Mouse (Mus musculus) forebrain, embryonic 10.5 days (tissue): Measurements from ENCODE around the gene Ctcf. TPM values are rescaled to one million over a fixed set of nuclear protein-coding genes. Genes with fewer than 3 reads are reported as not detected.

Experiments used
- DNase-seq: peaks from one replicate; pipeline ENCODE4 v3.0.0-alpha.2; 2017; ENCODE audit warnings: low spot score; ENCODE audit errors: extremely low spot score
- H3K27ac ChIP-seq: fragments of 300-500 bp; sonication (generic); 2 replicates; pipeline ENCODE4 v1.5.1; 2016; ENCODE audit warnings: mild to moderate bottlenecking
- H3K27me3 ChIP-seq: fragments of 300-500 bp; sonication (generic); 2 replicates; pipeline ENCODE4 v1.6.1; 2016; ENCODE audit warnings: mild to moderate bottlenecking; ENCODE audit not compliant: poor library complexity, severe bottlenecking
- H3K36me3 ChIP-seq: fragments of 300-500 bp; sonication (generic); replicated peaks from 2 replicates; pipeline ENCODE4 v1.6.1; 2016; ENCODE audit warnings: mild to moderate bottlenecking, moderate library complexity
- H3K4me1 ChIP-seq: fragments of 300-500 bp; sonication (generic); 2 replicates; pipeline ENCODE4 v1.6.1; 2016
- H3K4me3 ChIP-seq: fragments of 300-500 bp; sonication (generic); 2 replicates; pipeline ENCODE4 v1.5.1; 2016; ENCODE audit warnings: mild to moderate bottlenecking, moderate library complexity
- H3K9me3 ChIP-seq: fragments of 300-500 bp; sonication (generic); 2 replicates; pipeline ENCODE4 v1.6.1; 2016; ENCODE audit warnings: mild to moderate bottlenecking, moderate library complexity
- WGBS: fragments of 180-500 bp; shearing (Covaris S2); methylation state at CpG from one replicate; pipeline ENCODE4 v1.1.7; 2016; 5-methylcytosine and 5-hydroxymethylcytosine counted together
- polyA plus RNA-seq: library from polyadenylated mRNA; unstranded; fragments of >200 nt; fragmentation: Nextera tagmentation; extraction: Ambion mirVana; gene quantifications from 2 replicates; pipeline ENCODE4 v1.2.1, GENCODE M21; 2016

Ctcf gene
- polyA plus RNA-seq, 1 experiment from 2014 or later, result 150 TPM

GRCm38 (mm10) chr8:105620946-105621720 is 15.2 kb upstream of the Ctcf start:
- peaks cover 38% of the 10 kb centered on the region for H3K4me1 ChIP-seq
- H3K9me3 ChIP-seq, result no peaks in the 10 kb centered on the region
- no peak for DNase-seq
- 92% methylated on average over 21 of the region's 21 CpGs for WGBS
- H3K4me3 ChIP-seq, result no peak overlapping the region
- peaks cover 71% of the 10 kb centered on the region for H3K36me3 ChIP-seq
- H3K27ac ChIP-seq, result no peak overlapping the region
- no peaks in the 10 kb centered on the region for H3K27me3 ChIP-seq

- H3K4me1 ChIP-seq, result peaks cover 38% of the 10 kb centered on the region
- H3K27me3 ChIP-seq, result no peaks in the 10 kb centered on the region
- no peak for DNase-seq
- no peak overlapping the region for H3K27ac ChIP-seq
- H3K36me3 ChIP-seq, result peaks cover 64% of the 10 kb centered on the region
- no peaks in the 10 kb centered on the region for H3K9me3 ChIP-seq
- 92% methylated on average over 4 of the region's 4 CpGs for WGBS
- H3K4me3 ChIP-seq, result no peak overlapping the region
Observed at GRCm38 (mm10) chr8:105621841-105622240, 14.5 kb upstream of the Ctcf start.

GRCm38 (mm10) chr8:105622421-105622920 is 13.9 kb upstream of the Ctcf start:
- Histone ChIP-seq H3K4me3 (peak overlapping the region; percentile 6; the same call in 1 of the 2 replicates), H3K36me3 (peaks cover 57% of the 10 kb centered on the region), H3K9me3 (no peaks in the 10 kb centered on the region), H3K27me3 (no peaks in the 10 kb centered on the region), H3K4me1 (peaks cover 38% of the 10 kb centered on the region), H3K27ac (peak overlapping the region; percentile 48; the same call in 1 of the 2 replicates)
- 6% methylated on average over 8 of the region's 8 CpGs for WGBS
- DNase-seq, result peak; percentile 92

GRCm38 (mm10) chr8:105623118-105623517 is 13.2 kb upstream of the Ctcf start:
- 18% methylated on average over 5 of the region's 5 CpGs for WGBS
- Histone ChIP-seq H3K27ac (peak overlapping the region; percentile 48; the same call in 1 of the 2 replicates), H3K27me3 (no peaks in the 10 kb centered on the region), H3K36me3 (peaks cover 51% of the 10 kb centered on the region), H3K4me1 (peaks cover 38% of the 10 kb centered on the region), H3K4me3 (no peak overlapping the region; the same call in 1 of the 2 replicates), H3K9me3 (no peaks in the 10 kb centered on the region)
- no peak for DNase-seq

- H3K4me3 ChIP-seq, result no peak overlapping the region
- H3K4me1 ChIP-seq, result peaks cover 38% of the 10 kb centered on the region
- H3K27ac ChIP-seq, result 0 out of 2 replicates have a peak overlapping the region, but pooled peaks have one; percentile 30
- no peaks in the 10 kb centered on the region for H3K27me3 ChIP-seq
- DNase-seq, result no peak
- no peaks in the 10 kb centered on the region for H3K9me3 ChIP-seq
- H3K36me3 ChIP-seq, result peaks cover 44% of the 10 kb centered on the region
- whole genome bisulfite sequencing, result 64% methylated on average over 7 of the region's 7 CpGs
Observed at GRCm38 (mm10) chr8:105623679-105624245, 12.6 kb upstream of the Ctcf start.

GRCm38 (mm10) chr8:105624401-105624800 is 12.0 kb upstream of the Ctcf start:
- Histone ChIP-seq H3K9me3 (no peaks in the 10 kb centered on the region), H3K4me3 (no peak overlapping the region), H3K27me3 (no peaks in the 10 kb centered on the region), H3K4me1 (peaks cover 38% of the 10 kb centered on the region), H3K27ac (peak overlapping the region; percentile 15; the same call in 1 of the 2 replicates), H3K36me3 (peaks cover 38% of the 10 kb centered on the region)
- no peak for DNase-seq
- 70% methylated on average over 3 of the region's 3 CpGs for WGBS

- Histone ChIP-seq H3K4me3 (no peak overlapping the region), H3K9me3 (no peaks in the 10 kb centered on the region), H3K4me1 (peaks cover 38% of the 10 kb centered on the region), H3K27ac (peak overlapping the region; percentile 15; the same call in 1 of the 2 replicates), H3K27me3 (no peaks in the 10 kb centered on the region), H3K36me3 (peaks cover 36% of the 10 kb centered on the region)
- WGBS, result 88% methylated on average over 1 of the region's 1 CpGs
- DNase-seq, result no peak
Observed at GRCm38 (mm10) chr8:105624831-105625230, 11.5 kb upstream of the Ctcf start.

GRCm38 (mm10) chr8:105626086-105626485 is 10.3 kb upstream of the Ctcf start:
- no peaks in the 10 kb centered on the region for H3K27me3 ChIP-seq
- no peak for DNase-seq
- H3K36me3 ChIP-seq, result peaks cover 28% of the 10 kb centered on the region
- H3K4me1 ChIP-seq, result peaks cover 38% of the 10 kb centered on the region
- WGBS, result 92% methylated on average over 1 of the region's 1 CpGs
- H3K4me3 ChIP-seq, result no peak overlapping the region
- H3K27ac ChIP-seq, result no peak overlapping the region
- no peaks in the 10 kb centered on the region for H3K9me3 ChIP-seq

- 91% methylated on average over 4 of the region's 4 CpGs for WGBS
Observed at GRCm38 (mm10) chr8:105629337-105629736, 7.0 kb upstream of the Ctcf start.

GRCm38 (mm10) chr8:105634771-105635458 is 1.5 kb upstream of the Ctcf start:
- Histone ChIP-seq H3K4me1 (peaks cover 32% of the 10 kb centered on the region), H3K36me3 (peaks cover 14% of the 10 kb centered on the region), H3K27me3 (no peaks in the 10 kb centered on the region), H3K9me3 (no peaks in the 10 kb centered on the region), H3K4me3 (peak overlapping the region; percentile 94), H3K27ac (peak overlapping the region; percentile 100; the same call in 1 of the 2 replicates)
- no peak for DNase-seq
- WGBS, result 90% methylated on average over 2 of the region's 2 CpGs

More at GRCm38 (mm10) chr8:105629337-105629736, 7.0 kb upstream of the Ctcf start:
- DNase-seq, result no peak
- H3K27ac ChIP-seq, result no peak overlapping the region
- no peaks in the 10 kb centered on the region for H3K27me3 ChIP-seq
- H3K4me3 ChIP-seq, result no peak overlapping the region
- H3K9me3 ChIP-seq, result no peaks in the 10 kb centered on the region
- H3K36me3 ChIP-seq, result peaks cover 7% of the 10 kb centered on the region; the same call in 1 of the 2 replicates
- peaks cover 9% of the 10 kb centered on the region for H3K4me1 ChIP-seq

GRCm38 (mm10) chr8:105635481-105635880 is 887 bp upstream of the Ctcf start:
- H3K4me3 ChIP-seq, result peak overlapping the region; percentile 94
- no peaks in the 10 kb centered on the region for H3K27me3 ChIP-seq
- 2% methylated on average over 11 of the region's 11 CpGs for WGBS
- H3K27ac ChIP-seq, result peak overlapping the region; percentile 100
- DNase-seq, result no peak
- peaks cover 14% of the 10 kb centered on the region for H3K36me3 ChIP-seq
- no peaks in the 10 kb centered on the region for H3K9me3 ChIP-seq
- peaks cover 32% of the 10 kb centered on the region for H3K4me1 ChIP-seq

GRCm38 (mm10) chr8:105636963-105637510 is 669 bp downstream of the Ctcf start, which contains the start of gene Agrp:
Gene Agrp, minus strand, starts transcription at chr8:105637393.
- no peaks in the 10 kb centered on the region for H3K9me3 ChIP-seq
- peak within 1 kb of the TSS; percentile 94 for H3K4me3 ChIP-seq
- under 1% methylated on average over 63 of the region's 63 CpGs for WGBS
- peak within 1 kb of the TSS; percentile 100 for H3K27ac ChIP-seq
- peaks cover 16% of the 10 kb centered on the region for H3K36me3 ChIP-seq
- no peaks in the 10 kb centered on the region for H3K27me3 ChIP-seq
- H3K4me1 ChIP-seq, result peaks cover 32% of the 10 kb centered on the region
- no peak for DNase-seq
